Mouse (Mus musculus): ENCODE results near the gene Psmd12.
A peak's percentile ranks its signal among the peaks of the same experiment; 100 is the strongest.

Psmd12 gene

DNA sequence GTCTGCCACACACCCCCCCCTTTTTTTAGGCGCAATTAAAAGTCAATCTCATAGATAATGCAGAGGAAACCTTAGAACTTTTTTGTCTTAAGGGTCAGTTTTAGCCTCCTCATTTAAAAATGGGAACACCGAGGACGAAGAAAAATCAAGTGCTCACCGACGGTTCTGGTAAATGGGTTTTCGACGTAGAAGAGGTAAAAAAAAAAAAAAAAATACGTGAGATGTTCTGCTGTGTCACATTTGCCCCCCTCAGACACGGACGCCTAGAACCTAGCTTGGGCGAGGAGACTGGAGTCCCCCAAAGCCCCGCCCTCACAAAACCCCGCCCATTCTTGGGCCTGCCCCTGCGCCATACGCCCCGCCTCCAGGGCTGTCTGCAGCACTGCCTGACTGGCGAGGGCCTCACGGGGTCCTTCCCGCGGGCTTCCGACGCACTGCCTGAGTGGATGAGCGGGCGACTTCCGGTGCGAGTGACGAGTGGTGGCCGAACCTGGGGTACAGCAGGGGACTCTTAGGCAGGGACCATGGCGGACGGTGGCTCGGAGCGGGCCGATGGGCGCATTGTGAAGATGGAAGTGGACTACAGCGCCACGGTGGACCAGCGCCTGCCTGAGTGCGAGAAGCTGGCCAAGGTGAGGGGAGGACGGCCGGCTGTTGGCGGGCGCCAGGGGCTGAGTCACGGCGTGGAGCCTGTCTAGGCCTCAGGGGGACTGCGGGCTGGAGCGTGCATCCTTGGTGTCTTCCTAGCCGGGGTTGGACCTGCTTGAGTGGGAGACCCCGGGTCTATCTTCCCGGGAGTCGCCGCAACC is at the start of gene Psmd12:
Gene Psmd12 (plus strand): TSS at position 432 of the 809 bp plus-strand sequence.
- peak; percentile 97 for DNase-seq (ENCODE audit: low read depth, low spot score)

DNA sequence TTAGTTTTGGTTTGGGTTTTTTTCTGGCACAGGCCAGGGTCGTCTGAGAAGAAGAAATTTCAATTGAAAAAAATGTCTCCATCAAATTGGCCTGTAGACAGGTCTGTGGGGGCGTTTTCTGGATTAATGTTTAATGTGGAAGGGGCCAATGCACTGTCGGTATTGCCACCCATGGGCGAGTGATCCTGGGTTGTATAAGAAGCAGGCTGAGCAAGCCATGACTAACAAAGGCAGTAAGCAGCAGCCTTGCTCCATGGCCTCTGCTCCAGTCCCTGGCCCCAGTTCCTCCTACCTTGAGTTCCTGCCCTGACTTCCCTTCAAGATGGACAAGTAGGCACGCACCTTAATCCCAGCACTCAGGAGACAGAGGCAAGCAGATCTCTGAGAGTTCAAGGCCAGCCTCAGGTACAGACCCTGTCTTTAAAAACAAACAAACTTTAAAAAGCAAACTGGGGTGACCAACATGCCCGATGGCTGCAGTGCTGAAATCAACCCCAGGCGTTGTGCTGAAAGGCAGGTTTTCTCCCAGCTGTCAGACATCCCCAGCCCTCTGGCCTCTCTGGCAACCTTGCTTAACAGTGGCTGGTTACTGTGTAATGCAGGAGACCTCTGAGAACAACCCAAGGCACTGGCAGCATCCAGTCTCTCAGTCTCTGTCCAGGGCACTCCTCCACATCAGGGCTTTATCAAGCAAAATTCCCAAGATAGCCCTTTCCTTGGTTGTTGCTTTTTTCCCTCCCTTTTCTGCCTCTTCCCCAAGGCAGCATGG is 47.9 kb upstream of the Psmd12 start:
- DNase-seq (ENCODE audit: low read depth, low spot score): no peak

DNA sequence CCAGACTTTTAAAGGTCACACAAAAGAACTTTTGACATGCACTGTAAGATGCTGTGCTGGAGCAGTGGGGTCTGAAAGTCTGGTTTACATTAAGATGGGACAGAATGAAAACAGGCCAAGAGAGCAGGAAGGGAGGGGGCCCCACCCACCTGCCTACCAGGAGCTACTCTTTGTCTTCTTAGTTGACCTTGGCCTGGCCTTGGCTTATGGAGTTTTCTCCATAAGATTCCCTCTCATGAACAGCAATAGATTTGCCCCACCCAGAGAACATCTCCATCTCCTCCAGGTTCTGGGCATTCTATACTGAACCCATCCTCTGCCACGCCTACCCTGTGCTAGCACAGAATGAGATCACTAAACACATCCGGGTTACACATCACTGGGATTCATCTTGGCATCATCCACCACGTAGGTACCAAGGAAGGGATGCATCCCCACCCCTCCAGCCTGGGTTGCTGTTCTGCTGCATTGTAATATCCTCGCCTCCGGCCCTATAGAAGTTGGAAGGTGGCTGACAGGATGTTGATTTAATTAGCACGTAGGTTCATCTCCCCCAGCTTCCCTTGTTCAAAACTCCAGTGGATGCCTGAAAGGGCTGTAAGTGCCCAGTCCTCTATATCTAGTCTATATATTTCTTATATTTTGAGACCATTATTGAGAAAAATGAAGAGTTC is 43.4 kb upstream of the Psmd12 start:
- DNase-seq (ENCODE audit: low read depth, low spot score): no peak

DNA sequence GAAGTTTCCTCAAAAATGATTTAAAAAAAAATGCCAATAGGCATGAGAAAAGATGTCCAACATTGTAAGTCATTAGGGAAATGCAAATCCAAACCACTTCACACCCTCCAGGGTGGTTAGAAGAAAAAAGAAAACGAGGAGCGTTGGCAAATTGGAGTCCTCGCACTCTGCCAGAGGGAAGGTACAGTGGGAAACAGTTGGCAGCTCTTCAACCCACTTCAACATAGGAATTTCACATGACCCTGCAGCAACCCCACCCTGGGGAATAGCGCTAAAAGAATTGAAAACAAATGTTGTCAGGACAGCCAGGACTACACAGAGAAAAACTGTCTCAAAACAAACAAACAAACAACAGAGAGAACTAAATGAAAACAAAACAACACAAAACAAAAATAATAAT is 41.6 kb upstream of the Psmd12 start:
- no peak for DNase-seq (ENCODE audit: low read depth, low spot score)

DNA sequence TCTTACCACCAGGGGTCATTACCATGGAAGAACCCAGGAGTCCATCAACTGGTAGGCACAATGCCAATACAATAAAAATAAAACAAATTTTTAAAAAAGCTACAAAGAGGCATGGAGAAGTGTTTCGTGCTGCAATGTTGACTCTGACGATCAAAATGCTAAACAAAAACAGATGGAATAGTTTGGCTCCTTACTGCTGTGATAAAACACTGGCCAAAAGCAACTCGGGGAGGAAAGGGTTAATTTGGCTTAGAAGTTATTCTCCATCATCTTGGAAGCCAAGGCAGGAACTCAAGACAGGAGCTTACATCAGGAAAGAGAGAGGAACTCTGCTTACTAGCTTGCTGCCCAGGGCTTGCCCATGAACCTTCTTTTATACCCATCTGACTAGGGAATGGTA is 41.1 kb upstream of the Psmd12 start:
- no peak for DNase-seq (ENCODE audit: low read depth, low spot score)

DNA sequence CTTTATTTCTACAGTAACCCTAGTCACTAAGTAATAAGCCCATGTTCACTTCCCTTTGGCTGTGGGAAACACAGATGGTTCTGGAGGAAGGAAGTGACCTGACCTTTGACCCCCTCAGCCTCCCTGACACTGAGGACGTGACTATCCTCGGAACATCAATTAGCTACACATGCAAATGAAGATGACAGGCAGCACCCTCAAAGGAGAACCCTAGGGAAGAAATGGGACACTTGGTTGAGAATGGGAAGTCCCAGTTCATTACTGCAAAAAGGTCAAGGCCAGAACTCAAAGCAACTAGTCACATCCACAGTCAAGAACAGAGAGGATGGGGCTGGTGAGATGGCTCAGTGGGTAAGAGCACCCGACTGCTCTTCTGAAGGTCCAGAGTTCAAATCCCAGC is 38.2 kb upstream of the Psmd12 start:
- DNase-seq (ENCODE audit: low read depth, low spot score): peak; percentile 34

DNA sequence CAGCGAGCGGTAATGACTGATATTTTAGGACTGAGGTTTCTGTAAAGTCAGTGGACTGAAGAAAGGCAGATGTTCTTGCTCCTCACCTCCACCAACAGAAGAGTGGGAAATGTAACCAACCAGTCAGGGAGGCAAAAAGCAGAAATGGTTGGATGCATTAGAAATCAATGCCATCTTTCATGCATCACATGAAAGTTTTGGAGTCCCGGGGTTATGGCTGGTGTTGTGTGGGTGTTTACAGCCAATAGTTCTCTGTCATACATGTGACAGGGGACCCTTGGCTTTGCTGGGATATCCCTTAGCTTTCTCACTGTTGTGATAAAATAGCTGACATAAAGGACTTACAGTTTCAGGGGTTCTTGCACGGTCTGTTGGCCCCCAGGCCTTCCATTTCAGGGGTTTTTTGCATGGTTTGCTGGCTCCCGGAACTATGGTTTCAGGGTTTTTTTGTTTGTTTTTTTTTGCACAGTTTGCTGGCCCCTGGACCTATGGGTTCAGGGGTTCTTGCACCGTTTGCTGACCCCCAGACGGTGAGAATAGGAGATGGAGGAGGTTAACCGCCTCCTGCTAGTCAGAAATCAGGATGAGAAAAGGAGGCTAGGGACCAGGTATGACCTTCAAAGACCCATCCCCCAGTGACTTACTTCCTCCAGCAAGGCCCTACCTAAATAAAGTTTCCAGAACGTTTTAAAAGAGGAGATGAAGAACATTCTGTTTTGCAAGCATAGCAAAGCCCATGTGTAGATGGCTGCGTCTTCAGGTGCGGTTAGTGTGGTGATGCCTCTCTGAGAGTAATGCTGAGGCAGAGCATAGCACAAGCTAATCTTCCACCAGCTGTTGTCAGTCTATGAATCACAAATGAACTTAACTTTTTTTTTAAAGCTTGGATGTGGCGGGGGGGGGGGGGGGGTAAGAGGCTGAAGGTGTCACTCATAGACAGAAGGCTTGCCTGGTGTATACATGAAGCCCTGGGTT is 35.9 kb upstream of the Psmd12 start:
- DNase-seq (ENCODE audit: low read depth, low spot score): no peak

DNA sequence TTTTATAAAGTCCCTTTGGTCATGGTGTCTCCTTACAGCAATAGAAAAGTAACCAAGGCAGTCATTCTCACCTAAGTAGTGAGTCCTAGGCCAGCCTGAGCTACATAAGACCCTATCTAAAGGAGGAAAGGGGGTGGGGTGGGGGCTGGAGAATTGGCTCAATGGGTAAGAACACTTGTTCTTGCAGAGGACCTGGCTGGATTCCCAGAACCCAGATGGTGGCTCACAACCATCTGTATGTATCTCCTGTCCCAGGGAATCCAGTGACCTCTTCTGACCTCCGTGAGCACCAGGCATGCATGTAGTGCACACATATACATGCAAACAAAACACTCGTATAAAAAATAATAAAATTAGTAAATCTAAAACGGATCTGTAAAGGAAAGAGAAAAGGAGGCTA is 33.6 kb upstream of the Psmd12 start:
- DNase-seq (ENCODE audit: low read depth, low spot score): no peak

DNA sequence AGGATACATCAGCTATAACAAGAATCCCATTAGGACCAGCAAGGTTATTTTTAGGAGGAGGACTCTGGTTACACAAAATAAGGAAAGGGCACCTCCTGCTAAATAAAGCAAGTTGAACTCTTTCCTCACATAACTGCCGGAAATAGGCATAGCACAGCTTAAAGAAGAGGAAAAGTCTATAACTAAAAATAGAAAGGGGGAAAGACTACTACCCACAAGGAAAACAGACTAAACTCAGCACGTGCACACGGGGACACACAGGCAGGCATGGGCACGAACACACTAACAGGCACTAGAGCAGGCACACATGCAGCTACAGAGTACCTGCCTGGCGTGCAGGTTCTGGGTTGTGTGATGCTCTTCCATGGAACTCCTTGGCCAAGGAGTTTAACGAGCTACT is 32.6 kb upstream of the Psmd12 start:
- DNase-seq (ENCODE audit: low read depth, low spot score): no peak

DNA sequence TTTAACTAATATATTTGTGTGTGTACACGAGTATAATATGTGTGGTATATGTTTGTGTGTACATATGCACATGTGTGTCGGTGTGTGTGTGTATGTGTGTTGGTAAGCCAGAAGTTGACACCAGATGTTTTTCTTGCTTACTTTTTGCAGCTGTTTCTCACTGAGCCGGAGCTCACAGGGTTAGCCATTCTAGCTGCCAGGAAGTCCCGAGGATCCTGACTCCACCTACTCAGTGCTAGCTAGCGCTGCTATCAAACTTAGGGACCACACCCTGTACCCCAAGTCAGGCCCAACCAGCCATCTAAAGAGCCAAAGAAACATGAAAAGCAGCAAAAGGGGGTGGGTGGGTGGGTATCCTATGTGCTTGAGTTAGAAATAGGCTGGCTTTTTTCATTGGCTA is 31.9 kb upstream of the Psmd12 start:
- no peak for DNase-seq (ENCODE audit: low read depth, low spot score)

DNA sequence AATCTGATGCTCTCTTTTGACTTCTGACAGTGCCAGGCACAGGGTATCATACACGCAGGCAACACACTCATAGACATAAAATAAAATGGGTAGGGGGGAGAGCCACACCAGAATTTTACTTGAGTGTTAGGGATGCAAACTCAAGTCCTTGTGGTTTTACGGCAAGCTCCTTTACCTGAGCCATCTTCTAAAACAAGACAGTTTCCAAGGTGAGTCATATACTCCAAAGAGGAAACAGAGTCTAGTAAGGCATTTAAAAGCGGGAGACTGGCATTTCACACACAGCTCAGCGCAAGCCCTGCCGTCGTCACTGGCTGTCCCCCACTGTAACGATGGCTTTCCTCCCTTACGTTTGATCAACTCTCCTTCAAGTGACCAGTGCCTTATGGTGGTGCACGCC is 31.4 kb upstream of the Psmd12 start:
- DNase-seq (ENCODE audit: low read depth, low spot score): no peak

DNA sequence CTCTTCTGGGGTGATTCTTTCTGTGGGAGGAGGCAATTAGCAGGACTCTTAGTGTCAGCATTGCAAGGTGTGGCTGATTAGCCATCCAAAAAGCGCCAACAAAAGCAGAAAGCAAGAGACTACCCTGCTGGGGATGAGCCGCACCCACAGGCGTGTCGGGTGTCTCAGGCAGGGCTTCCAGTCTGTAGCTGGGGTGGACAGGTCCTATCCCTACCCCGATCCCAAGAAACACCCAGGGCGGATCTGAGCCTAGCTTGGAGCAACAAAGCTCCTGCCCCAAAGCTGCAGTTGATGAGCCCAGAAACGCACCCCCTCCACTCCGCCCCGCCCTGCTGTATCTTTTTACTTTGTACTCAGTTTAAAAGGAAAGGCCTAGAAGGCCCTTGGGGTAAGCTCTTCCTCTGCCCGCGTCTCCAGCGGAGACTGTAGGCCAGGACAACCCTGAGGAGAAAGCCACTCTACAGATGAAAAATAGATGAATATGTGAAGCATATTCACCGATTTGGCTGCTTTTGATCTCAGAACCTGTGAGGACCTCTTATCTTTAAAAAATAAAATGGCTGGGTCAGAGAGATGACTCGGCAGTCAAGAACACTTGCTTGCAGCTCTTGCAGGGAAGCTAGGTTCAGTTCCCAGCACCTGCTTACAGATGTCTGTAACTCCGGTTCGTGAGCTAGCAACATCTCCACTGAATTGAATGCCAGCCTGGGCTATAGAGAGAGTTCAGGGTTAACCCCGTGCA is 29.9 kb upstream of the Psmd12 start:
- DNase-seq (ENCODE audit: low read depth, low spot score): no peak

DNA sequence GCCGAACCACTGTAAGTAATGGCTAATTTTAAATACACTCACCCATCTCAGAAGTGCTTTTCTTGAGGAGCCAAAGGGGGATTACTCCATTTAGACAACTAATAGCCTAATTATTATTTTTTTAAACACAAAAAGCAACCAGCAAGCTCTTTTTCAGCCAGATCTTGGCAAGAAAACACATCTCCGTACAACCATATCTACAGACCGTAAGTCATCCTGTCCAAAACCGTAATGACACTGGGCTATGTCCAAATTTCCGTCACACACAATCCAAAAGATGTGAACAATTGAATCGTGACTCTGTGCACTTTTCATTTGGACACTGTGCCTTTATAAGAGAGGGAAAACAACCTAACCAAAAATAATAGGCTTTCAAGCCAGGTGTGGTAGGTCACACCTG is 29.2 kb upstream of the Psmd12 start:
- no peak for DNase-seq (ENCODE audit: low read depth, low spot score)

DNA sequence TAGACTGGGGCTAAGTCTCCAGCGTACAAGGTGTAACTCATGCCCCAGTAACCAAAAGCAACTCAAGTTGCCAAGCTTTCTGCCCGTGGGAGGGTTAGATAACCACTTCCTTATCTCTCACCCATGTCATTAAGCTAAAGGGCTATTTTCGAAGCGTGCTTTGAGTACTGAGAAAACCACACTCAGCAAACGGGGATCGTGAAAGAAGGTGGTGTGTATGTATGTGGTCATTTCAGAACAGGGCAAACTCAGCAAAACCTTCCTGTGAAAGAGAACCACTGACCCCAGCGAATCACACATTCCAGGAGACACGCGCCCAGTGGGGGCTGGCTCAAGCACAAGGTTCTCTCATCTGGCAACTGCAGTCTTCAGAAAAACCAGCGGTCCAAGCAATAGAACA is 28.2 kb upstream of the Psmd12 start:
- no peak for DNase-seq (ENCODE audit: low read depth, low spot score)

DNA sequence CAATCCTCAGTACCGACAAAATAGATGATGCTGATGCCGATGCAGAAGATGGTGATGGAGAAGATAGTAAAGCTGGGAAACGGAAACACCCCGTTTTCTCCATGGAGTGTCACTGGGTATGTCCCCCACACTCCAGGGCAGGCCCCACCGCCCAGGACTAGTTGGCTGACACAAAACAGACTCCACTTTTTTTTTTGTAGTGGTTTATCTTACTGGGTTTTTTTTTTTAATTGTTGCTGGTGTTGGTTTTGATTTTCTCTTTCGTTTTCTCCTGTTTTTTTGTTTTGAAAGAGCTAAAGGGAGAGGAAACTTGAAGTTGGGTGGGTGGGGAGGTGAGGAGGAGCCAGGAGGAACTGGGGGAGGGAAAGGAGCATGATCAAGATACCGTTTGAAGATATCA is 27.2 kb upstream of the Psmd12 start:
- DNase-seq (ENCODE audit: low read depth, low spot score): no peak

DNA sequence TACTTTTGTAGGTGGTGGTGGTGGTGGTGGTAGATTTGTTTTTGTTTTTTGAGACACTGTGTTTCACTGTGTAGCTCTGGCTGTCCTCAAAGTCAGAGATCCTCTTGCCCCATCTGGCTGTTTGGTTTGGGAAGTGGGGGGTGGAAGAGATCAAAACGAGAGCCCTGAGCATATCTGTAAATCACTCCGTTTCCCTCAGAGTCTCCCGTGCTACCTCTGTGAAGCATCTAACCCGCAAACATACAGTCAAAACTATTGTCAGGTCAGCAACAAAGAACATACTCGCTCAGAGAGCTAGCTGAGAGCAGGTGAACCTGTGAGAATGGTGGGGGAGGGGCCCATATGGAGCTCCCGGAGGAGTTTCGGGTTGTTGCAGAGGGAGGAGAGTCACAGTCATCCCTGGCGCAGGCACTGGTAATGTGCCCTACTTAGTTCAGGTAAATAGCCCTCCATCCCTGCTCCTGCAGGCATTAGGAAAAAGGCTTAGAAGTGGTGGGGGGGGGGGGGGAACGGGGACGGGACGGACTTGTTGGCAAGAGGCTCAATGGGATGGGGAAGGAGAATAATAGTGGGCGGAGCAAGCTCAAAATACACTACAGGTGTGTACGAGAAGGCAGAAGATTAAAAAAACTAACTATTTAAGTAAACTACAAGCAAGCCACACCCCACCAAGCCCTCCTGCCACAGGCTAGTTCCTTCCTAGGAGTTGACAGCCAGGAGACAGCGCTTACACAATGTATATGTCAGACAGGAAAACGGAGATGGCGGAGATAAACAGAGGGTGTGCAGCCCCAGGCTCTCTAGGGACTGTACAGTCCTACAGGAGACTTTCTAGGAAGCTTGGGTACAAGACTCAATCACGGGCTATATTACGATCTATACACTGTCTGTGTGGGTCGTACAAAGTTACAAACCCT is 24.5 kb upstream of the Psmd12 start:
- DNase-seq (ENCODE audit: low read depth, low spot score): no peak

DNA sequence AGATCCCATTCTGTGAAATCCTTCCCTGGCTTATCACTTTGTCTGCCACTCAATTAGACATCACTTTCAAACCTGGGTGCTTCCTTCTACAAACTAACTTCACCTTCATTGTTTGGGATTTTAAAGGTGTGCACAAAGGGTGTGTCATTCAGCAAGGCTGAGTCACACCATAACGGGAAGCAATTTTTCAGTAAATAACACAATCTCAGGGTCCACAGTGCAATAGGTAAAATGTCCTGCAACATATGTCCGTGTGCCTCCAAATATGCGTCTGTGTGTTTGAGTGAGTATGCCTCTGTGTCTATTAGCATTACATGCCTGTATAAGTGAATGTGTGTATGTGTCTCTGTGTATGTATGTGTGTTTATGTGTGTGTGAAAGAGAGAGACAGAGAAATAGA is 22.0 kb upstream of the Psmd12 start:
- DNase-seq (ENCODE audit: low read depth, low spot score): no peak

DNA sequence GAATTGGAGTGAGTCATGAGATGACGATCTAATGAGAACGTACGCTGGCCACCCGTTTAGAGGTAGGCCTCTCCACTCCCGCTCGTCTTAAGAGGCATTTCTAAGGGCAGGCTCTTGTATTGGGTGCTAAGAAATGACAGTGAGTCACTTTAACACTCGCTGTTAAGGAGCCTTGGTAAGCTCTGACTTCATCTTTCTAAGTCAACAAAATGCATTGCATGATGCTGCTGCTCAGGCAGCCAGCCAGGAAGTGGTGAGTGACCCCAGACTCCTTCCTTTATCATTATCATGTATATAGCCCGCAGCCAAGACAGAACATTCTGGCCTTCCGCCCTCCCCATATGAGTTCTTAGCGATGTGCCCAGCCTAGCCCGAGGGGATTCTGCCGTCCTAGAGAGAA is 21.0 kb upstream of the Psmd12 start:
- no peak for DNase-seq (ENCODE audit: low read depth, low spot score)

DNA sequence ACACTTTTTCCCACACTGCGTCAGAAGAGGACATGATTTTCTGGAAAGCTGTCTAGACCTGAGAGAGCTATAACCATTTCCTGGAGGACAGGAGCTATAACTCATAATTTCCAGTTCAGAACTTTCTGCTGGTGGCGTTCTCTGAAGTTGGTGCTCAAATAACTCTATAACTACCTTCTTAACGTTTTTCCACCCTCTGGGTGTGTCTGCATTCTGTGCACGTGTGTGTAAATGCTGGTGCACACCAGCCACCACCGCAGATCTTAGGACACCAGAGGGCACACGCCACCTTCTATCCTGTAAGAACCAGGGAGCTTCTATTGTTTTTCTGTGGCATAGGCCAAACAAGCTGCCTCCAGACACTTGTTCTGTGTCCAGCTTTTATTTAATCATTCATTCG is 20.3 kb upstream of the Psmd12 start:
- no peak for DNase-seq (ENCODE audit: low read depth, low spot score)

DNA sequence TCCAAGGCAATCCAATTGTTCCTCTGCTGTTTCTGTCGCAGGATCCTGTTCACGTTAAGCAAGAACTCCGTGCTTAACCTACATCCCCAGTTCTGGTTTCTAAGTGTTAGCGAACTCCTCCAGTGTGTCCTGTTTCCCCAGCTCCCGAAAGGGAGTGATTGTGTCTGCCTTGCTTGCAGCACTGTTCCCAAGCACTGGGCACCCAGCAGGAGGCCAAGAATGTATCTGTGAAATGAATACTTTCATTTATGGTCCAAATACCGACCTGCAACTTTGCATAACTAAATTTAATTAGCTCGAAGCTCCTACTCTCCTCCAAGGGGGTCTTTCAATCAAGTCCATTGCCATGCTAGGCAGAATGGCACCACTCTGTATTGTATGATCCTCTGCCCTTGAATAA is 19.5 kb upstream of the Psmd12 start:
- no peak for DNase-seq (ENCODE audit: low read depth, low spot score)

All from mesoderm, embryonic 11.5 days (tissue).